Mouse (Mus musculus) heart, embryonic 12.5 days (tissue): Measurements from ENCODE around the gene Dpf3. TPM values are rescaled to one million over a fixed set of nuclear protein-coding genes. Genes with fewer than 3 reads are reported as not detected.
A peak's percentile ranks its signal among the peaks of the same experiment; 100 is the strongest.

Experiments
- ATAC-seq: fragments of 200-750 bp; cut with Nextera tagmentation; 2 replicates; pipeline ENCODE4 v1.8.0; 2017; ENCODE audit warnings: moderate TSS enrichment, moderate library complexity; ENCODE audit not compliant: insufficient number of reproducible peaks, low FRiP score
- H3K27ac ChIP-seq: fragments of 300-500 bp; sonication (generic); 2 replicates; pipeline ENCODE4 v1.5.1; 2016; ENCODE audit warnings: mild to moderate bottlenecking, moderate library complexity; ENCODE audit not compliant: poor library complexity, severe bottlenecking
- H3K27me3 ChIP-seq: fragments of 300-500 bp; sonication (generic); replicated peaks from 2 replicates; pipeline ENCODE4 v1.6.1; 2016; ENCODE audit warnings: mild to moderate bottlenecking, moderate library complexity
- H3K36me3 ChIP-seq: fragments of 300-500 bp; sonication (generic); 2 replicates; pipeline ENCODE4 v1.6.1; 2016; ENCODE audit warnings: mild to moderate bottlenecking, moderate library complexity
- H3K4me1 ChIP-seq: fragments of 300-500 bp; sonication (generic); replicated peaks from 2 replicates; pipeline ENCODE4 v1.6.1; 2016; ENCODE audit warnings: mild to moderate bottlenecking
- H3K4me2 ChIP-seq: fragments of 300-500 bp; sonication (generic); 2 replicates; pipeline ENCODE4 v1.6.1; 2016; ENCODE audit warnings: mild to moderate bottlenecking, moderate library complexity
- H3K4me3 ChIP-seq: fragments of 300-500 bp; sonication (generic); 2 replicates; pipeline ENCODE4 v1.5.1; 2016; ENCODE audit warnings: mild to moderate bottlenecking
- H3K9ac ChIP-seq: fragments of 300-500 bp; sonication (generic); 2 replicates; pipeline ENCODE4 v1.6.1; 2016; ENCODE audit warnings: mild to moderate bottlenecking, moderate library complexity
- H3K9me3 ChIP-seq: fragments of 300-500 bp; sonication (generic); replicated peaks from 2 replicates; pipeline ENCODE4 v1.6.1; 2016; ENCODE audit warnings: mild to moderate bottlenecking, moderate library complexity
- WGBS: fragments of 180-500 bp; shearing (Covaris S2); methylation state at CpG from one replicate; pipeline ENCODE4 v1.1.7; 2016; 5-methylcytosine and 5-hydroxymethylcytosine counted together
- polyA plus RNA-seq: library from polyadenylated mRNA; unstranded; fragments of >200 nt; fragmentation: Nextera tagmentation; extraction: Ambion mirVana; gene quantifications from 2 replicates; pipeline ENCODE4 v1.2.1, GENCODE M21; 2016

The Dpf3 gene
- polyA plus RNA-seq, 1 experiment from 2014 or later, result 27.1 TPM

GRCm38 (mm10) chr12:83523056-83523455, 35.5 kb upstream of the Dpf3 start:
- WGBS, result 89% methylated on average over 6 of the region's 6 CpGs
- Histone ChIP-seq H3K4me2 (no peak overlapping the region), H3K27me3 (no peaks in the 10 kb centered on the region), H3K4me3 (no peak overlapping the region), H3K9me3 (no peaks in the 10 kb centered on the region), H3K27ac (no peak overlapping the region), H3K9ac (no peak overlapping the region), H3K4me1 (peaks cover 49% of the 10 kb centered on the region), H3K36me3 (peaks cover 5% of the 10 kb centered on the region; the same call in 1 of the 2 replicates)
- no peak for ATAC-seq

DNA sequence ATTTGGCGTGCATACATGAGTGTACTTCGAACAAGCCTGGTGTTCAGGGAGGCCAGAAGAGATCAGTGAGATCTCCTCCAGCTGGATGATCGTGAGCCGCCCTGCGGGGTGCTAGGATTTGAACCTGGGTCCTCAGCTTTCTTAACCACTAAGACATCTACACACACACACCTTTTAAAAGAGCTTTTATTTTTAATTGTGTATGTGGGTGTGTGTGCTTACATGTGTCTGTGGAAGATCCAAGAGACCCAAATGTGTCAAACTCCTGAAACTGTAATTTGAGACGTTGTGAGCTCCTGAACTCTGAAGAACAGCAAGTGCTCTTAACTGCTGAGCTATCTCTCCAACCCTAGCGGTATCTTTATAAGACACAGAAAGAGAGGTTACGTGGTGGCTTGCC, 33.6 kb upstream of the Dpf3 start:
- peak overlapping the region; percentile 86 for H3K4me3 ChIP-seq
- H3K4me1 ChIP-seq, result peaks cover 41% of the 10 kb centered on the region
- 31% methylated on average over 8 of the region's 8 CpGs for whole genome bisulfite sequencing
- no peak overlapping the region for H3K27ac ChIP-seq
- peak overlapping the region; percentile 78 for H3K9ac ChIP-seq
- no peak for ATAC-seq
- H3K4me2 ChIP-seq, result peak overlapping the region; percentile 65
- no peaks in the 10 kb centered on the region for H3K27me3 ChIP-seq
- H3K9me3 ChIP-seq, result no peaks in the 10 kb centered on the region
- H3K36me3 ChIP-seq, result no peaks in the 10 kb centered on the region

DNA sequence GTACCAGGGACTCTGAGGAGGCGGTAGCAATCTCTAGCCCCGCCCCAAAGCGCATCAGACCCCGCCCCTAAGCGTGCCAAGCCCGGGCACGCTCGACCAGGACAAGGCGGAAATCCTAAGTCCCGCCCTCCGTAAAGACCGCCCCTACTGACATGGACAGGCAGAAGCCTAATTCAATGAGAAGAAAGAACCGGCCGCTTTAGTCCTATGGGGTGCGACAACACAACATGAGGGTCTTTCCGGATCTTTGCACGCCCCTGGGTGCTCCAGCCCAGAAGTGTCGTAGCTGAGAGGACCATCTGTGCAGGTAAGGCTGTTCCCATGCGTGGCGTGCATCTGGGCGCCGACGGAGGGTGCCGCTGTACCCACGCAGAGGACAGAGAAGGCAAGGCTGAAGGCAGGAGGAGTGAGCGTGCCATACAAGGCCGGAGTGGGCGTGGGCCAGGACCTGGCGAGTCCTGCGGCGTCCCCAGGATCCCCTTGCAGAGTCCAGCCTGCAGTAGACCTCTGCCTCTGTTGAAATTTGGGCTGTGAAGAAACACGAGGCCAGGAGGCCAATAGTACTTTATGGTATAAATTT, 32.9 kb upstream of the Dpf3 start, which contains the start of gene Dcaf4:
Gene Dcaf4 (plus strand): TSS at position 156 of the 580 bp plus-strand sequence.
- peak within 1 kb of the TSS; percentile 78 for H3K9ac ChIP-seq
- peaks cover 34% of the 10 kb centered on the region for H3K4me1 ChIP-seq
- 0% methylated on average over 32 of the region's 32 CpGs for WGBS
- peak within 1 kb of the TSS; percentile 72 for H3K27ac ChIP-seq
- H3K27me3 ChIP-seq, result no peaks in the 10 kb centered on the region
- peak within 1 kb of the TSS; percentile 86 for H3K4me3 ChIP-seq
- H3K4me2 ChIP-seq, result peak within 1 kb of the TSS; percentile 66
- H3K9me3 ChIP-seq, result no peaks in the 10 kb centered on the region
- no peaks in the 10 kb centered on the region for H3K36me3 ChIP-seq
- ATAC-seq, result peak; percentile 98

DNA sequence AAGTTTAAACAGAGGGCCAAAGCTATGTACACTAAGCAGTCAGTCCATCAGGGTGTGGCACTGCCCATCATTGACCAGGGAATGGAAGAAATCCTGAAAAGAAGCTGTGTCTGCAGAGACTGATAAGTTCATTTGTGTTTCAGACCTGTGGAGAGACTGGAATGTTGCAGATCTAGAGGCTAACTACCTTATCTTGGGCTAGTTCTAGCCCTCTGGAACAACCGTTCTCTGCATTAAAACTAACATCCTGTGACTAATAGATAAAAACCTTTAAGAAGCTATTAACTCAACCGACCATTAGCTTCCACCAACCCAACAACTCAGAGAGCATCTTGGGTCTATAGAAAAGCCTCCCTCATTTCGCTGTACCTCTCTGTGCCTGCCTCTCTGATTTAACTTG, 30.1 kb upstream of the Dpf3 start:
- WGBS, result 56% methylated on average over 3 of the region's 3 CpGs
- Histone ChIP-seq H3K27me3 (no peaks in the 10 kb centered on the region), H3K4me3 (no peak overlapping the region), H3K4me2 (no peak overlapping the region), H3K27ac (no peak overlapping the region), H3K36me3 (no peaks in the 10 kb centered on the region), H3K4me1 (peaks cover 25% of the 10 kb centered on the region), H3K9me3 (no peaks in the 10 kb centered on the region), H3K9ac (no peak overlapping the region)
- no peak for ATAC-seq

- no peak overlapping the region for H3K9ac ChIP-seq
- H3K9me3 ChIP-seq, result no peaks in the 10 kb centered on the region
- H3K4me1 ChIP-seq, result peaks cover 15% of the 10 kb centered on the region
- WGBS, result 74% methylated on average over 4 of the region's 4 CpGs
- no peak for ATAC-seq
- H3K4me3 ChIP-seq, result no peak overlapping the region
- H3K27me3 ChIP-seq, result no peaks in the 10 kb centered on the region
- no peak overlapping the region for H3K4me2 ChIP-seq
- H3K27ac ChIP-seq, result no peak overlapping the region
- no peaks in the 10 kb centered on the region for H3K36me3 ChIP-seq
Observed at GRCm38 (mm10) chr12:83514216-83514615, 26.7 kb upstream of the Dpf3 start.

- Histone ChIP-seq H3K4me3 (no peak overlapping the region), H3K36me3 (no peaks in the 10 kb centered on the region), H3K4me2 (no peak overlapping the region), H3K9me3 (no peaks in the 10 kb centered on the region), H3K4me1 (peaks cover 15% of the 10 kb centered on the region), H3K27me3 (no peaks in the 10 kb centered on the region), H3K9ac (no peak overlapping the region), H3K27ac (no peak overlapping the region)
- no peak for ATAC-seq
- WGBS, result 15% methylated on average over 5 of the region's 5 CpGs
Observed at GRCm38 (mm10) chr12:83513185-83513584, 25.7 kb upstream of the Dpf3 start.

GRCm38 (mm10) chr12:83512783-83513182, 25.3 kb upstream of the Dpf3 start:
- Histone ChIP-seq H3K27ac (no peak overlapping the region), H3K4me2 (no peak overlapping the region), H3K27me3 (no peaks in the 10 kb centered on the region), H3K36me3 (no peaks in the 10 kb centered on the region), H3K4me1 (peaks cover 15% of the 10 kb centered on the region), H3K9ac (no peak overlapping the region), H3K9me3 (no peaks in the 10 kb centered on the region), H3K4me3 (no peak overlapping the region)
- ATAC-seq, result no peak
- 37% methylated on average over 4 of the region's 4 CpGs for WGBS

- no peak overlapping the region for H3K4me2 ChIP-seq
- H3K4me3 ChIP-seq, result no peak overlapping the region
- ATAC-seq, result no peak
- H3K36me3 ChIP-seq, result no peaks in the 10 kb centered on the region
- H3K9ac ChIP-seq, result no peak overlapping the region
- no peak overlapping the region for H3K27ac ChIP-seq
- H3K27me3 ChIP-seq, result no peaks in the 10 kb centered on the region
- WGBS, result 77% methylated on average over 5 of the region's 5 CpGs
- no peaks in the 10 kb centered on the region for H3K9me3 ChIP-seq
- H3K4me1 ChIP-seq, result peaks cover 12% of the 10 kb centered on the region
Observed at GRCm38 (mm10) chr12:83510586-83510985, 23.1 kb upstream of the Dpf3 start.

- H3K36me3 ChIP-seq, result no peaks in the 10 kb centered on the region
- WGBS, result 79% methylated on average over 10 of the region's 10 CpGs
Observed at GRCm38 (mm10) chr12:83506543-83506942, 19.0 kb upstream of the Dpf3 start.

GRCm38 (mm10) chr12:83502190-83502589, 14.7 kb upstream of the Dpf3 start:
- H3K36me3 ChIP-seq, result no peaks in the 10 kb centered on the region
- no peak overlapping the region for H3K4me3 ChIP-seq
- no peaks in the 10 kb centered on the region for H3K27me3 ChIP-seq
- no peak for ATAC-seq
- no peak overlapping the region for H3K9ac ChIP-seq
- H3K9me3 ChIP-seq, result no peaks in the 10 kb centered on the region
- no peak overlapping the region for H3K4me2 ChIP-seq
- no peak overlapping the region for H3K27ac ChIP-seq
- no peaks in the 10 kb centered on the region for H3K4me1 ChIP-seq
- 4% methylated on average over 9 of the region's 9 CpGs for WGBS

More at GRCm38 (mm10) chr12:83506543-83506942, 19.0 kb upstream of the Dpf3 start:
- no peaks in the 10 kb centered on the region for H3K9me3 ChIP-seq
- H3K9ac ChIP-seq, result no peak overlapping the region
- no peak for ATAC-seq
- H3K4me2 ChIP-seq, result no peak overlapping the region
- no peak overlapping the region for H3K27ac ChIP-seq
- no peaks in the 10 kb centered on the region for H3K27me3 ChIP-seq
- no peaks in the 10 kb centered on the region for H3K4me1 ChIP-seq
- H3K4me3 ChIP-seq, result no peak overlapping the region

DNA sequence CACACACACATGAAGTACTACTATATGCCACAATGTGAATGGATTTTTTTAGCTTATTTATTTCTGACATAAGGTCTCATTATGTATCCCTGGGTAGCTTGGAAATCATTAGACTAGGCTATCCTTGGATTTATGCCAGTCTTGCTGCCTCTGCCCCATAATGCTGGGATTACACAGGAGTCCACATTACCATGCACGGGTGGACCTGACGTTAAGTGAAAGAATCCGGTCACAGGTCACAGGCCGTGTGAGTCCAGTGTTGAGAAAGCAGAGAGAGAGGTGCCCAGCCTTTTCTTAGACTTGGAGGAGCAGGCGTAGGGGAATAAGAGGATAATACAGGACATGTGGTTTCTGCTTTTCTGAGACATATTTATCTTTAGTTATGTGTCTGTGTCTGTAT, 11.7 kb upstream of the Dpf3 start:
- WGBS, result 78% methylated on average over 5 of the region's 5 CpGs
- H3K4me2 ChIP-seq, result no peak overlapping the region
- no peaks in the 10 kb centered on the region for H3K9me3 ChIP-seq
- ATAC-seq, result no peak
- H3K27me3 ChIP-seq, result no peaks in the 10 kb centered on the region
- no peak overlapping the region for H3K27ac ChIP-seq
- no peak overlapping the region for H3K4me3 ChIP-seq
- H3K4me1 ChIP-seq, result no peaks in the 10 kb centered on the region
- no peak overlapping the region for H3K9ac ChIP-seq
- no peaks in the 10 kb centered on the region for H3K36me3 ChIP-seq

DNA sequence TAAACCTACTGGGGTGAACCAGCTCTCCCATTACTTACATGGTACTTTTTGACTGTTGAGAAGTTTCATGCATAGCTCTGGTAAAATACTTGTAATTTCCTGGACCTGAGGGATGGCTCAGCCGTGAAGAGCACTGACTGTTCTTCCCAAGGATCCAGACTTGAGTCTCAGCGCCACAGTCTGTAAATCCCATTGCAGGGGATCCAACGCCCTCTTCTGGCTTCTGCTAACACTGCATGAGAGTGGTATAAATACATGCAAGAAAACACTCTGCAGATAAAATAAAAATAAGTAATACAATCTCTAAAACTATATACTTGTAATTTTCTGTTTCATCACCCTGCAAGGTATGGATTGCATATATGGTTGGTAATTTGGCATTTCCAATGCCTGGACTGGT, 10.4 kb upstream of the Dpf3 start:
- Histone ChIP-seq H3K36me3 (no peaks in the 10 kb centered on the region), H3K9ac (no peak overlapping the region), H3K9me3 (no peaks in the 10 kb centered on the region), H3K4me3 (no peak overlapping the region), H3K4me1 (peaks cover 5% of the 10 kb centered on the region; the same call in 1 of the 2 replicates), H3K27me3 (no peaks in the 10 kb centered on the region), H3K4me2 (no peak overlapping the region), H3K27ac (no peak overlapping the region)
- ATAC-seq, result no peak
- WGBS, result 79% methylated on average over 3 of the region's 3 CpGs
